Mouse (Mus musculus) spleen, postnatal 36 days (tissue): ENCODE results near the gene Dvl2.
A peak's percentile ranks its signal among the peaks of the same experiment; 100 is the strongest.

Experiments
- DNase-seq, 2 experiments: peaks; one replicate each; pipeline ENCODE4 v3.0.0; 2022; ENCODE audit warnings: low spot score in 2 of 2, mixed read lengths in 1 of 2

The Dvl2 gene

DNA sequence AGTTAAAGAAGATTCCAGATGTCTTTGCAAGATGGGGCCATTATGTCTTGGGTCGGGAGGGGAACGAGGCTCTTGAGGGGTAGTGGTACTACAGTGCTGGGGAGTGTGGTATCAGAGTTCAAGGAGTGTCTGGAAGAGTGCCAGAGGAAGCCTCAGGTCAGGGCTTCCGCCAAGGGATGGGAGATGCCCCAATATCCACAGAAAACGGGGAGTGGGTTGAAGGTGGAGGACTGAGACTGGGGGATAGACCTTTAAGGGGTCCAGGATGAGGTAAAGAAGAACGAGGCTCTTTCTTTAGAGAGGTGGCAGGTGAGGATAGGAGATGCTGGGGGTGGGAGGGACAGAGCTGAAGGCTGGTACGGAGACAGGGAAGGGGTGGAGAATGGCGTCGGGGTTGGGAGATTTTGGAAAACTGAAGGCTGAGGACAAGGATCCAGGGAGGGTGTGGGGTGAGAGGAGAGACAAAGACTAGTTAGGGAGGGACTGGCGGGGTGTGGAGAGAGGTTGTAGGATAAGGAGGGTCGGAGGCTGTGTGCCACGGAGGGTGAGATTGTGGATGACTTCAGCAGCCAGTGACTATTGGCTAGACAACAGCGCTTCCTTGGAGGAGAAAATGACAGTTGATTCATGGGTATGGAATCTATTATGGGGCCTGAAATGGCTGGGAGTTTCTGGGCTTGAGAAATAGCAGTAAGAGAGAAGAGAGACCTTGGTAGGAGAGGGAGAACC is 28.2 kb downstream of the Dvl2 start:
- no peak for DNase-seq

GRCm38 (mm10) chr11:70029130-70029801 is 28.9 kb downstream of the Dvl2 start:
- DNase-seq: peak; percentile 83 to 85

GRCm38 (mm10) chr11:70029829-70030550 is 29.6 kb downstream of the Dvl2 start:
- no peak for DNase-seq

DNA sequence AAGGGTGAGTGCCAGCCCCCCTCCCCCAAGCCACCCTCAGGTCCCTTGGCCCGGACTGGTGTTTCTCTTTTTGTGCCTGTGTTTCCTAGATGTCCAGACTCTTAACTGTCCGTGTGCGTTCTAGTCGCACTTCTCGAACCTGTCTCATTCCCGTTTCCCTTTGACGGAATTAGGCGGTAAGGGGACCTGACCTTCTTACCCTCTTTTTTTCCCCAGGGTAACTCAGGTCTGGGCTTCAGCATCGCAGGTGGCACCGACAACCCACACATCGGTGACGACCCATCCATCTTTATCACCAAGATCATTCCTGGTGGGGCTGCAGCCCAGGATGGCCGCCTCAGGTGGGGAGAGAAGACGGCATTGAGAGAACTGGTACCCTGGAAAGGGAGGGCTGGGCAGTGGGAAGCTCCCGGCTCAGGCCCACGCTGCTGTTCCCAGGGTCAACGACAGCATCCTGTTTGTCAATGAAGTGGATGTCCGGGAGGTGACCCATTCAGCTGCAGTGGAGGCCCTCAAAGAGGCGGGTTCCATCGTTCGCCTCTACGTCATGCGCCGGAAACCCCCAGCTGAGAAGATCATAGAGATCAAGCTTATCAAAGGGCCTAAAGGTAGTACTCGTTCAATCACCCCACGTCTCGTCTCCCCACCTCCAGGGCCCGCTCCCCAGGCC is 30.4 kb downstream of the Dvl2 start:
- DNase-seq: no peak

- DNase-seq: no peak
Observed at GRCm38 (mm10) chr11:70031321-70031670, 30.9 kb downstream of the Dvl2 start.

GRCm38 (mm10) chr11:70038174-70038573 is 37.8 kb downstream of the Dvl2 start:
- no peak for DNase-seq

GRCm38 (mm10) chr11:70039631-70040030 is 39.2 kb downstream of the Dvl2 start:
- DNase-seq: no peak

GRCm38 (mm10) chr11:70040184-70040583 is 39.8 kb downstream of the Dvl2 start:
- DNase-seq: no peak

GRCm38 (mm10) chr11:70042309-70043085 is 42.1 kb downstream of the Dvl2 start:
- DNase-seq: no peak

DNA sequence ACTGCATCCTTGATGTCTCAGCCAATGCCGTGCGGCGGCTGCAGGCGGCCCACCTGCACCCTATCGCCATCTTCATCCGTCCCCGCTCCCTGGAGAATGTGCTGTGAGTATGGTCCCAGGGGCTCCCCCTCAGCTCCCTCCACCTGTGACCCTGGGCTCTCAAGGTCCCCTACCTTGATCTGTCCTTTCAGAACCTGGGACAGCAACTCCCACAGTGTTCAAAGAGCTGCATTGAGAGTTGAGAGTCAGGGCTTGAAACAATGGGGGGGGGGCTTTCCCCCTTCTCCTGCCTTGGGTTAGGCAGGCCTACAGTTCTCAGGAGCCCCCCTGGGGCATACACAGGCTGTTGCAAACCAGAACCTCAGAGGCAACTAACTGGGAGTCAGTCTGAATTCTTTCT is 43.3 kb downstream of the Dvl2 start:
- DNase-seq: no peak

DNA sequence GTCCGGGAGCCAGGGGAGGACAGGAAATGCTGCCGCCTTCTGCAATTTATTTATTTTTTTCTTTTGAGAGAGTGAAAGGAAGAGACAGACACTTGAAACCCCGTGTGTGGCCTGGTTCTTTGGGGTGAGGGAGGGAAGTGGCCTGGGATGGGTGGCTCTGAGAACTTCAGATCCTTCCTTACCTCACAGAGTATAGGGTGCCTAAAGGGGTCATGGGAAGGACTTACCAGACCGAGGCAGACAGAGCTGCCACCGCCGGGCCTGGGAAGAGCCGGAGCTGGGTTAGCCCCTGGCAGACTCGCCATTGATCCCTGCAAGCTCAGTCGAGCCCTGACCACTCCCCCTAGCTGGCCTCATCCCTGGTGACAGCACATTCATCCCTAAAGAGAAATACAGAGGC is 45.0 kb downstream of the Dvl2 start:
- DNase-seq: no peak

GRCm38 (mm10) chr11:70049366-70049765 is 49.0 kb downstream of the Dvl2 start:
- no peak for DNase-seq

DNA sequence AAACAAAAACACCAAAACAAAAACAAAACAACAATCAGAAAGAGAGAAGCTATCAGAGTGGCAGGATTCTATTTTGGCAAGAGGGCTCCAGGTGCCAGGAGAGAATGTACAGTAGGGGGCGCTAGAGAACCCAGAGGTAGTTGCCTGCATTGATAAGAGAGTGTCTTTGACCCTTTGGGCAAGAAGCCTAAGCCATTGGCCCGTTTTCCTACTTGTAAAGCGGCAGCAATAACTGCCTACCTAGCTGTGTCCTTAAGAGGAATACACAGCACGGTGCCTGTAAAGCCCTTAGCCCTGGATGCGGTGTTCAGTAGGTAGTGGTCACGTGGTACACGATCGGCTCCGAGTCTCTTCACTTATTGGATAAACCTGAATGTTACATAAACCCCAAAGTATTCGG is 49.4 kb downstream of the Dvl2 start:
- no peak for DNase-seq

GRCm38 (mm10) chr11:70053156-70053555 is 52.8 kb downstream of the Dvl2 start:
- no peak for DNase-seq

GRCm38 (mm10) chr11:70053898-70054570 is 53.6 kb downstream of the Dvl2 start, which contains the start of gene Asgr1:
Gene Asgr1, plus strand, starts transcription at chr11:70054085.
- no peak for DNase-seq

DNA sequence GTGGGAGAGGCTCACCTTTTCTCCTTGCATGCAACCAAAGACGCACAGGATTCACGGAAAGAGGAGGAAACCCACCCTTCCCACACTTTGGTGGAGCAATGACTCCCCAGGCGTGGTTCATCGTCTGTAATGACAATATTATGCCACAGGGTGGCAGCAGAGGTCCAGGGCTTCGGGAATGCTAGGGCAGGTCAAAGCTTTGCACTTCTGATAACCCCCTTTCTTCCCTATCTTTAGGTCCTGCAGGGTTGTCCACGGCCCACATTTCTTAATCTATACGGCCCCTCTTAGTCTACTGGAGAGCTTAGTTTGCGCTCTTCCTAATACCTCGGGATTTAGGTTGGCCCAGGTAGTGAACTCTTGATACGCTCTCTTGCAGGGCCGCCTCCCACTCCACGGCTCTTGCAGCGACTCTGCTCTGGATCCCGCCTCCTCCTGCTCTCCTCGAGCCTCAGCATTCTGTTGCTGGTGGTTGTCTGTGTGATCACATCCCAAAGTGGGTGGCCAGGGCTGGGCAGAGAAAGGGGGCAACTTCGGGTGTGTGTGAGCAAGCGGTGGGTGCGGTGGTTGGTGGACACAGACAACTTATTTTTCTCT is 55.3 kb downstream of the Dvl2 start:
- peak; percentile 43 to 60 for DNase-seq

GRCm38 (mm10) chr11:70057805-70058204 is 57.4 kb downstream of the Dvl2 start:
- no peak for DNase-seq

DNA sequence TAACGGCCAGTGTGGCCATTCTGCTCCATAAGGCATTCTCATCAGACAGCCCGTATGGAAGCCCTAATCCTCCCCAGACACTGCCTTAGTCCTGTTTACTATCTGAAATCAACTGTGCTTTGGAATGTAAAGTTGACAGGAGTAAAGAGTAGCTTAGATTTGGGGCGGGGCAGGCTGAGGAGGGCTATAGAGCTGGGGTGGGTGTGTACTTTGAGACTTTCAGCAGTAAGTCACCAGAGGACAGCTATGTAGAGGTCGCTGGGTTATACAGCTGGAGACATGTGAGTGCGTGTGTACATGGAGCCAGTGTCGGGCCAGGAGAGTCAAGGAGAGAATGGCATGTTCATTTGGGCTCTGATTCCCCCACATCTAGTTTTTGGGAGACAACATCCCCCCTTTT is 59.5 kb downstream of the Dvl2 start:
- no peak for DNase-seq
